Mouse (Mus musculus): ENCODE measurements around the gene Kcnn3.

The Kcnn3 gene

GRCm38 (mm10) chr3:89664808-89665207 lies 144.8 kb downstream of the Kcnn3 start:
- peak; percentile 45 for DNase-seq (ENCODE audit: low read depth, low spot score)

GRCm38 (mm10) chr3:89667131-89667530 lies 147.2 kb downstream of the Kcnn3 start:
- peak; percentile 67 for DNase-seq (ENCODE audit: low read depth, low spot score)

- DNase-seq (ENCODE audit: low read depth, low spot score): no peak
Measured at GRCm38 (mm10) chr3:89671334-89671733, 151.4 kb downstream of the Kcnn3 start.

- DNase-seq (ENCODE audit: low read depth, low spot score): peak; percentile 71
Measured at GRCm38 (mm10) chr3:89672573-89673317, 152.8 kb downstream of the Kcnn3 start.

GRCm38 (mm10) chr3:89677617-89678016 lies 157.7 kb downstream of the Kcnn3 start:
- peak; percentile 38 for DNase-seq (ENCODE audit: low read depth, low spot score)

- DNase-seq (ENCODE audit: low read depth, low spot score): peak; percentile 35
Measured at GRCm38 (mm10) chr3:89686031-89686430, 166.1 kb downstream of the Kcnn3 start.

- DNase-seq (ENCODE audit: low read depth, low spot score): peak; percentile 89
Measured at GRCm38 (mm10) chr3:89688694-89689581, 169.0 kb downstream of the Kcnn3 start.

GRCm38 (mm10) chr3:89691776-89692175 lies 171.8 kb downstream of the Kcnn3 start:
- DNase-seq (ENCODE audit: low read depth, low spot score): peak; percentile 63

- DNase-seq (ENCODE audit: low read depth, low spot score): peak; percentile 44
Measured at GRCm38 (mm10) chr3:89696152-89696821, 176.3 kb downstream of the Kcnn3 start.

GRCm38 (mm10) chr3:89698958-89699357 lies 179.0 kb downstream of the Kcnn3 start:
- DNase-seq (ENCODE audit: low read depth, low spot score): peak; percentile 50

- no peak for DNase-seq (ENCODE audit: low read depth, low spot score)
Measured at GRCm38 (mm10) chr3:89700461-89700860, 180.5 kb downstream of the Kcnn3 start.

- no peak for DNase-seq (ENCODE audit: low read depth, low spot score)
Measured at GRCm38 (mm10) chr3:89703596-89703995, 183.6 kb downstream of the Kcnn3 start.

- no peak for DNase-seq (ENCODE audit: low read depth, low spot score)
Measured at GRCm38 (mm10) chr3:89704064-89704463, 184.1 kb downstream of the Kcnn3 start.

- DNase-seq (ENCODE audit: low read depth, low spot score): peak; percentile 93
Measured at GRCm38 (mm10) chr3:89714359-89715206, 194.6 kb downstream of the Kcnn3 start, which contains the start of gene Adar. Gene Adar, plus strand, starts transcription at chr3:89715022.

- no peak for DNase-seq (ENCODE audit: low read depth, low spot score)
Measured at GRCm38 (mm10) chr3:89715207-89715966, 195.4 kb downstream of the Kcnn3 start.

- DNase-seq (ENCODE audit: low read depth, low spot score): no peak
Measured at GRCm38 (mm10) chr3:89715967-89716256, 195.9 kb downstream of the Kcnn3 start.

- no peak for DNase-seq (ENCODE audit: low read depth, low spot score)
Measured at GRCm38 (mm10) chr3:89722032-89722431, 202.1 kb downstream of the Kcnn3 start.

GRCm38 (mm10) chr3:89723400-89724084 lies 203.6 kb downstream of the Kcnn3 start:
- no peak for DNase-seq (ENCODE audit: low read depth, low spot score)

Data from ZHBTc4 (cell line).